Mouse (Mus musculus): ENCODE results near the gene Nol12.

DNA sequence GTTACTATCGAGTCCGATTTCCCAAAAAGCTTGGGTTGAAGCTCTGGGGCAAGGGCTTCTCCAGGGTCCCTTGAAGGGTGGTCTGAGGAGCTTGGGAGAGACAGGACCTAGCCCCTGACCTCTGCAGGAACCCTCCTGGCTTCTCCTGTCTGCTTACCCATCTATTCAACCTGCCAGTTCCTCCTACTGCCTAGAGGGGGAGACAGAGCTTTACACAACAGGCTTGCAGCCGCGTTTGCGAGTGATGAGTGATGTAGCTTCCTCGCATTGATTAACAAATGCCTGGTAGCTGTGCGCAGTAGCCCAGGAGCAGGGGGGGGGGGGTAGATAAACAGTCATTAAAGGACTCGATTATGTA lies 19.1 kb upstream of the Nol12 start:
- TF ChIP-seq CTCF (conservative IDR thresholded peaks at IDR 0.05 in 1 of 2, IDR thresholded peaks at IDR 0.05 in 1 of 2; ENCODE audit: low read depth in 2 of 2, low read length in 2 of 2) (peak; percentile 77 to 98), JUN (IDR thresholded peaks at IDR 0.05; ENCODE audit: insufficient read depth, low read depth, low read length) (no peak), RAD21 (IDR thresholded peaks at IDR 0.05; ENCODE audit: low read depth, low read length) (peak; percentile 97), MAZ (IDR thresholded peaks at IDR 0.05; ENCODE audit: low read depth, low read length) (peak; percentile 55; the same call in 1 of the 2 replicates), POLR2A (IDR thresholded peaks at IDR 0.05; ENCODE audit: low read depth, low read length) (no peak), ZNF384 (IDR thresholded peaks at IDR 0.05; ENCODE audit: low read depth, low read length) (no peak), E2F4 (IDR thresholded peaks at IDR 0.05; ENCODE audit: insufficient replicate concordance, low read depth, low read length) (no peak), EP300 (IDR thresholded peaks at IDR 0.05; ENCODE audit: low read length) (no peak), HCFC1 (IDR thresholded peaks at IDR 0.05; ENCODE audit: low read depth, low read length) (no peak), SMC3 (IDR thresholded peaks at IDR 0.05; ENCODE audit: low read depth, low read length) (peak; percentile 94), USF2 (conservative IDR thresholded peaks at IDR 0.05; ENCODE audit: low read depth, low read length) (no peak), NELFE (IDR thresholded peaks at IDR 0.05; ENCODE audit: low read depth, low read length) (peak; percentile 13; the same call in 1 of the 2 replicates), RCOR1 (conservative IDR thresholded peaks at IDR 0.05; ENCODE audit: low read depth, low read length) (no peak)
